Mouse (Mus musculus): ENCODE measurements around the gene Psmb11.

Gene Psmb11

GRCm38 (mm10) chr14:54621133-54621532, at the start of gene Psmb11:
Psmb11 (plus strand) TSS chr14:54621433.
- DNase-seq, result no peak

- DNase-seq, result no peak
Observed at GRCm38 (mm10) chr14:54572122-54572521, 49.1 kb upstream of the Psmb11 start.

DNA sequence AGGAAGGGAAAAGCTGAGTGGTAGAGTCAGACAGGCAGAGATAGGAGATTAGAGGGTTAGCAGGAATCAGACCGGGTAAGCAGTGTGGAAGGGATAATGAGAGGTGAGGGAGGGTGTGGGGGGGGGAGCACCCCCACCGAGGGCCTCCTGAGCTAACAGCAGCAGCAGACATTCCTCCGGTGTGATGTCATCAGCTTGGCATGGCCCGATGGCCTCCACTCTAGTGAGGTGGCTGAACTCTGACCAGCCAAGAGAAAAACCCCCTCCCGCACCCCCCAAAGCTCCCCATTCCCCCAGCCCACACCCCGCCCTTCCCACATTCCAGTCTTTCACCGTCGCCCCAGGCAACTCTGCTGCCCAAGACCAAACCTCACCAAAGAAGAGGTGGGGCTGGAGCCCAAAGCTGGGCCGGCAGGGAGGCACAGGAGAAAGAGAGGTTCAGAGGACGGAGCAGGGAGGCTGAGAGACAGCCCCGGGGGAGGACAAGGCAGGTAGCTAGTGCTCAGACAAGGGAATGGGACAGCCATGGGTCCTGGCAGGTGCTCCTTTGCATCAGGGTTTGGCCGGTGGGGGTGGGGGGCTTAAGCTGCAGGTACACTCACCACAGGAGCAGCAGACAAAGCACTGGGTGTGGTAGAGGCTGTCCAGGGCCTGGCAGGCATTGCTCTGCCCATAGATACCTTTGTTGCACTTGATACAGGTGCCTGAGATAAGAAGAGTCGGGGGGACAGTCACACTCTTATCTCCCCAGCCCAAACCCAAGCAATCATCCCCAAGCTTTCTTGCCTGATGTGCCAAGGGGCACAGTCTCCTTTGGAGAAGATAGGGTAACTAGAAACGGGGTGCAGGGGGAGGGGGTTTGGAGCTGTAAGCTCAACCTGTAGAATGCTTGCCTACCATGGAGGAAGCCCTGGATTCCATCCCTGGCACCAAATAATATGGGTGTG, 48.2 kb upstream of the Psmb11 start:
- peak; percentile 88 for DNase-seq

DNA sequence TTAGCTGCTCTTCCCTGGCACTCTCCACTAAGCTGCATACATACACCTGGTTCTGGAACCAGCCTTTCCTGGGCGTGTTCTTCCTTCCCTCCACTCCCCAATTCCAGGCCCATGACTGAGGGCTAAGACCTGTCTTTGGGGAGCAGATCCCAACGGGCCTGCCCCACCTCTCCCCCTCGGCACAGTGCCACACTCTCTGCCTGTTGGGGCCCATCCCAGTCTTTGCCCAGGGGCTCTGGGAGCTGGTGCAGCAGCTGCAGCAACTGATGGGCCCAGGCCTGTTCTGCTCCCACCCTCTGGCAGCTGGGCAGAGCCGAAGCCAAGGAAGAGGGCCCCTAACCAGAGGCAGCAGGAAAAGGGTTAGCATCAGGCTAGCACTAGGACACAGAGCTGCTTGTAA, 47.0 kb upstream of the Psmb11 start:
- peak; percentile 26 for DNase-seq

DNA sequence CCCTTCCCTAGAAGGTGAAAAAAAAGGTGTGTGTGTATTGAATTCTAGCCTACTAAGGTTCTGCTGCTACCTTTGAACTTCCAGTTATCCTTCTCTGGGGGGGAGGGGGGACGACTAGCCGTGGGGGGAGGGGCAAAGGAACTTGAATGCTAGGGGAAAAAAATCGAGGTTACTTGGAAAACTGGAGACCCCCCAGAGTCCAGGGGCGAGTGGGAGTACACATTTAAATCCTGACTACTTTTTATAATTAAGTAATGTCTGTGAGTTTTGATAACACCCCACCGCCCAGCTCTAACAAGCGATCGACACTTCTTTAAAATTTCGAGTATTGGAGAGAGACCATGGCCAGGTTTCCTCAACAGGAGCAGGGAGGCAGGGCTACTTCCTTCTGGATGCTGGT, 46.2 kb upstream of the Psmb11 start:
- peak; percentile 36 for DNase-seq

DNA sequence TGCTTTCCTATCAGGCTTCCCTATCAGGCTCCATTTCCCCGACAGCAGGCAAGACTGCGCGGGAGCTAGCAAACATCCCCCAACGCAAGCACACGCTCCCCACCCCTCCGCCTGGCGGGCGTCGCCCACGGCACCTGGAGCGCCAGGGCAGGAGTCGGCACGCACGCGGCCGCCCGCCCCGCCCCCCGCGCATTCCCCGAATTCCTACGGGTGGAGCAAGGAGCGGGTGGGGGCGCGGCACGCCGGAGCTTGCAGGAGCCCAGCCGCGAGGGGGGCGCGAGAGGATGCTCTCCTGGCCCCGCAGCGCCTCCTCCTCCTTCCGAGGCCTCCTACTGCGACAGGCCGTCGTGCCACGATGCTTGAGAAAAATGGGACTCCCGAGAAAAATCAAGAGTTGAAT, 45.6 kb upstream of the Psmb11 start:
- DNase-seq, result peak; percentile 92

DNA sequence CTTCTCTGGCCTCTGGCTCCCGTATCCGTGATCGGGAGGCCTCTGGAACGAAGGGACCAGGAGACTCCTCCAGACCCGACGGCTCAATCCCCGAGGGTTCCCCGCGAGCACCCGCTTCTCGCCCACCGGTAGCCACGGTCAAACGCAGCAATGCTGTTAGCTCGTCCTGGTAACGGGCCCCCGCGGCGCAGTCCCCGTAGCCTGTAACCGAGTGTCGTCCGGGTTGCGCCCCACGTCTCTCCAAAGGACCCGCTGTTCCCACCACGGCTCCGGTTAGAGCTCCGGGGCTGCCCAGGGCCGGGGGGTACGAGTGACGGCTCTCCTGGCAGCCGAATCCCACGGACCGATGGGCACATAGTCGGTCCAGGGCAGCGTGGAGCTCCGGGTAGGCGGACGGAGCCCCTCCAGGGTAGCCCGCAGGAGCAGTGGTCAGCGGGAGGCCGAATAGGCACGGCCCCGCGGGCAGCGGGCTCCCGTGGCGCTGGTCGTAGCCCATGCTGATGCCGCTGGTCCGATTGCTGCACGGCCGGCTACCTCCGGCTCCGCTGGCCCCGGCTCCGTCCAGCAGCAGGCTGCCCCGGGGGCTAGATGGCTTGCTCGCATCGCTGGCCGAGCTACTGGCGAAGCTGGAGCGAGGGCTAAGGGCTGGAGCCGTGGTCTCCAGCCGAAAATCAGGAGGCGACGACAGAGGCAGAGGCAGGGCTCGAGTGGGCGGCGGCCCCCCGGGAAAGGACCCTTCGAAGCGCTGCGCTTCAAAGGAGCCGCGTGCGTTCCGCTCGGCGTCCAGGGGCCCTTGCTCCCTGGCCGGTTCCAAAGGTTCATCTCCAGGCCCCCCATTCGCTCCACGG, 44.8 kb upstream of the Psmb11 start:
- DNase-seq, result peak; percentile 57

DNA sequence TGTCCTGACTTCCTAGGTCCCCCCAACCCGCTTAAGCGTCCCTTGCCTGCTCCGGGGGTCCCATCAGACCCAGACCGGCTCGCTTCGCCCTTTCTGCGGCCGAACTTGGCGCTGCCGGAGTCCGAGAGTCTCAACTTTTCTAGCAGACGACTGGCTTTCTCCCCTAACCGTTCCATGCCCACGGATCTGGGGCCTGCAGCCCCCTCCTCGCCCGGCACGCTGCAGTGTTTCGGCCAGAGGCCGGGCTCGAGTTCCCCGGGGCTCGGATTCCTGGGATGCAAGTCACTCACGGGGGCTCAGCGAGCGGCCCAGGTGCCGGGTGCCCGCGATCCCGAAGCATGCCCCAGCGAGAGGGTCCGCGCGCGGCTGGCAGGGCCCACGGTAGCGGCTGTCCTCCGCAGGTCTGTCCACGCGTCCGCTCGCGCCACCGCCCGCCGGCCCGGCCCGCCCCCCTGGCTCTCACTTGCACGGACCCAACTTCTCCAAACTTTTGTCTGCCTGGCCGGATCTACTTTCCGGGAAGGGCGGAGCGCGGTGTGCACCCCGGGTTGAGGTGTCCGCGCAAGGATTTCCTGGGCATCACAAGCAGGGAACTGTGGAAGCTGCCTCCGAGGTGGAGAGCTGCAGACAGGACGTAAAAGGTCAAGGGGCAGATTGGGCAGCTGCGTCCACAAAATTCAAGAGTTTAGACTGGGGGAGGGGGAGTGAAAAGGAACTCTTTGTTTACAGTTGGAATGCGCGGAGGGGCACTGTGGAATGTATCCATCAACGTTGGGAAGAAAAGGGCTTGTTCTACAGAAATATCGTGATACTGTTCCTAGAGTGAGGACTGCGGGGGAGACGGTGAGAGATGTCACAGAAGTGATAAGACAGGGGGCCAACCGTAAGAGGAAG, 43.9 kb upstream of the Psmb11 start, which contains the start of gene Ajuba:
Gene Ajuba (minus strand): TSS at position 470 of the 894 bp plus-strand sequence.
- DNase-seq, result peak; percentile 95

- DNase-seq, result peak; percentile 76
Observed at GRCm38 (mm10) chr14:54578063-54578462, 43.2 kb upstream of the Psmb11 start.

DNA sequence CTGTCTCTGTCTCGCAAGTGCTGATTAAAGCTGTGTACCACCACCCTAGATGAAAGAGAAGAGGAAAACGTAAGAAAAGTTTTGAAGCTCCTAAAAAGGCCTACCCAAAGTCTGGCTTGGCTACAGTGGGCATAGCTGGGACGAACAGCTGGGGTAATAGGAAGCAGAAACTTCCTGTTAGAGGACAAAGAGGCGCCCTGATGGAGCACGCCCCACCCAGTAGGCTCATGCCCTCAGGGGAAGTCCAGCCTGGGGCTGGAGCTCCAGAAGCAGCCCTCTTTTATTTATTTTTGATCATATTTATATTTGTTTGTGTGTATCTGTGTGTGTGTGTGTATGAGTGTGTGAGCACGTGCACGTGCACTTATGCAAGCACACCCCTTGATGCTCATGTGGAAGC, 41.6 kb upstream of the Psmb11 start:
- DNase-seq, result no peak

DNA sequence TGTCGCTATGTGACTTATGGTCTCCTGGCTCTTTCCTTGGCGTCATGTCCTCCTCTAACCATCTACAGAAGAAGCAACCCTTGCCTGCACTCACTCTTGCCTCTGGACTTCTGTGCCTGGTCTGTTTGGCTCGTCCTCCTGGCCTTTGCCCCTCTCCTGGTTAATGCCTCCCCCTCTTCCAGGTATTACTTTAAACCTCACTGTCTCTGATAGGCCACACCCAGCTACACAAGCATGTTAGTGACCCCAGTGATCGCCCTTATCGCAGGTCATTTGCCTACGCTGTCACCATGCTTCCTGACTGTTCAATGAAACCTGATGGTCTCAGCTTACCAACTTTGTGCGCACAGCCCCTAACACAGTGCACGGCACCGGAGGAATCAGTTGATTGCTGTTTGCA, 38.7 kb upstream of the Psmb11 start:
- no peak for DNase-seq

- DNase-seq, result peak; percentile 78
Observed at GRCm38 (mm10) chr14:54583681-54584338, 37.4 kb upstream of the Psmb11 start.

DNA sequence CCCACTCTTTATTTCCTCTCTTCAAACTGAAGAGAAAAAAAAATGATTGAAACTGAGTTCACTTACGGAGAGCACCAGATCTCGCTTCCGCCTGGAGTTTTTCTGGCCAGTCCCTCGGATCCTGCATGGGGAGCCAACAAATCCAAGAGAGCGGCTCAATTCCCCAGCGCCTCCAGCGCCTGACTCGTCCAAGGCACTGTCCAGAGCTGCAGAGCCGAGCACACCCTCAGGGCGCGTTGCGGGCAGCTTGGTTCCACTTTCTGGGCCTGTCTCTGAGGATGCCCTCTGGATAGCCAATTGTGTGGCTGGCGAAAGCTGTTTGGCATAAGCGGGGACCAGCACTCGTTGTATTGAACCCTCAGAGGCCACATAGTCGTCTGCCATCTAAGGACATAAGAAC, 30.2 kb upstream of the Psmb11 start:
- no peak for DNase-seq

GRCm38 (mm10) chr14:54592319-54592934, 28.8 kb upstream of the Psmb11 start:
- DNase-seq, result peak; percentile 17

GRCm38 (mm10) chr14:54594055-54594454, 27.2 kb upstream of the Psmb11 start:
- DNase-seq, result no peak

DNA sequence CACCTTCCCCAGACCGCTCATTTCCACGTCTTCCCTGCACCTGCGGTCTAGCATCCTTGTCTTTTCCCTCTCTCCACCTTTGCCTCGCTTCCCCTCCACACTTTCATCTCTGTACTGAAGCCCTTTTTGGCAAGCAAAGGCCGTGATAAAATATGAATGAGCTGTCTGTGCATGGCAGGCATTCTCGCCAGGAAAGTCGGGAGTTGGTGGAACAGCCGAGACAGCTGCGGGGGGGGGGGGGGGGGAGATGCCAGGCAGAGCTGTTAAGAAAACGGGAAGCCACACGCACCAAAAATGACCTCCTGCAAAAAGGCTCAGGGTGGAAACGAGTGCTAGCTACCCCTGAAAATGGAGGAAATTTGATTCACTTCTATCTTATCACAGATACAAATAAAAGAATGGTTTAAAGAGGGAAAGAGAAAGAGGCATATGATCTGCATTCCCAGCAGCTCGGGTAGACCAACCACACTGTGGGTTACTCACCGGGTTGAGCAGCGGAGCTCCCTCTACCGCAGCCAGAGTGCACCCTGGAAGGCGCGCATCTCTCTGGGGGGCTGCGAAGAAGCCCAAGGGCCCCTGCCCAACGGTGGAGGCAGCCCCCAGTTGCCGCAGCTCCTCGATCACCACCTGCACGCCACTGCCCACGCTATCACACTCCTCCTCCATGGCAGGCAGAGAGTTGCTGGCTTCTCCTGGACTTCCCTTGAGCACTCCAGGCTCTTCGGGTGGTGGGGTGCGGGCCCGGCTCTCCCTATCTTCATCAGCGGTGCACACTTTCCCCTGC, 26.4 kb upstream of the Psmb11 start:
- DNase-seq, result no peak

DNA sequence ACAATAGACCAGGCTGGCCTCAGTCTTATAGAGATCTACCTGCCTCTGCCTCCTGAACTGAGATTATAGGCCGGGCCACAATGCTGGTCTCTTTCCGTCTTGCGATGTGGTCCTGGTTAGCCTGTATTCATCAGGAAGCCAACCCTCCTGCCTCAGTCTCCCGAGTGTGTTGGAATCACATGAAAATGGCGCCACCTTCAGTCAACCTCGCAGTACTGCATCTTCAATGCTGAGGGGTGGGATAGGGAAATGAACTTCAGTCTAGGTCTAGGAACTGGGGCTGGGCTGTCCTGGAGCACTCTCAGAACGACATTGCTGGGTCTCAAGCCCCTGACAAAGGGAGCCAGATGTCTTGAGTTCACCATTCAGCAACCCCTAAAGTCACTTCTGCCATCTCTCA, 24.1 kb upstream of the Psmb11 start:
- no peak for DNase-seq

- no peak for DNase-seq
Observed at GRCm38 (mm10) chr14:54601601-54602000, 19.6 kb upstream of the Psmb11 start.

- DNase-seq, result peak; percentile 48
Observed at GRCm38 (mm10) chr14:54602613-54603012, 18.6 kb upstream of the Psmb11 start.

DNA sequence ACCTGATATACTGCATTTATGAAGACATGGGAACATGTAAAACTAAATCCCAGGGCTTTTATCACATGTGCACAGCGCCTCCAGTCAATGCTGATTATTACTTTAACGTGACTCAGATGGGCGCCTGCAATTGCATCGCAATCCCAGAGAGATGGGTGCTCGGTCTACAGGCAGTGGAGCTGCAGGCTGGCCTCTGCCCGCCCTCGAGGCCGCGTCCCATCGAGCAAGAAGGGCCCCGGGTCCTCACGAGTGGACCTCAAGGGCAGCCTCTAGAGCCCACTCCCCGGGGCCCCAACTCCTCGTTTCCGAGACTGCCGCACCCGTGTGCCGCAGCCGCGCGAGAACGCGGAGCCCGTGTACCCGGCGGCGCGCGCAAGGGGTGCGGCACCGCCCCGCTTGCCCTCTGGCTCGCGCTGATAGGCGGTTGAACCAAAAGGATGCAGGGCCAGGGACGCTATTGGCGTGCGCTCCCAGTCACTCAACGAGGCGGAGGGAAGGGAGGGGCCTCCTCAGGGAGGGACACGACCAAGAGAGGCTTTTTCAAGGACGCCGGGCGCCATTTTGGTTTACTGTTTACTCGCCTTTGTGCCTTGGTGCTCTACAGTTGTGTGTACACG, 18.1 kb upstream of the Psmb11 start:
- DNase-seq, result peak; percentile 99

Measured in embryo, embryonic 11 days (tissue).